Mouse (Mus musculus): ENCODE data around the gene Mpp4. TPM values are rescaled to one million over a fixed set of nuclear protein-coding genes. Genes with fewer than 3 reads are reported as not detected.

The Mpp4 gene
- total RNA-seq, 1 experiment from 2014 or later = 2.0 TPM

DNA sequence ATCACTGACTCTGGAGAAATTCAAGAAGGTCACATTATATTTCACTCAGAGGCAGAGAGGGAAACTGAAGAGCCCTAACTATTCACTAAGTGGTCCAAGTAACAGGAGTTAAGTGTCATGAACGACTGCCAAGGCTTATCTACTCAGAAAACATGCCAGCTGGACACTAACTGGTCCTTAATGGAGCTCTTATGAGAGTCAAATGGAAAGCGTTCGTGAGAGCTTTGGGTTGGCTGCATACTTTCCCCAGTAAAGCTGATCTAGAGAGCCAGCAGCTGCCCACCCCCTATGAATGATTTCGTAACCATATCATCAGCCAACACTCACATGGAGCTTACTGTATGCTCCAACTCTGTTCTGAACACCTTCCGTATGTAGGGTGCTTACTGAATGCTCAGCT lies 28.8 kb downstream of the Mpp4 start:
- no peak for ATAC-seq (replicated peaks in 1 of 2; ENCODE audit: insufficient read depth in 1 of 2, low FRiP score in 2 of 2, low TSS enrichment in 1 of 2, low read depth in 1 of 2, poor library complexity in 2 of 2, severe bottlenecking in 2 of 2)

DNA sequence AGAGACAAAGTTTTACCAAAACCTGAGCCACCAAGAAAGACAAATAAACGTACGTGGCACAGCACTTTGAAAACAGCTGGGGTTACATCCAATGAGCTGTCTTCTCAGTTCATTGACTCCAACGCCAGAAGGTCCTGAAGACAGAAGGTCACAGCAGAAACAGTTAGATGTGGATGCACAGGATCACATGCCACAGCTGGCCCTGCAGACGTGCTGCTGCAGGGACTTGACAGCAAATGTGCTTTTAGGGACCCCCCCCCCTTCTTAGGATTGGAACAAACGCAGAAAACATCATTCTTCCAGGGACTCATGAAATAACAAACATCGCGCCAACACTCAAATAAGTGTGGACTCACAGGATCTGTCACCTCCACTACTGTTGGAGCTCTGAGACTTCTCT lies 34.3 kb downstream of the Mpp4 start:
- no peak for ATAC-seq (replicated peaks in 1 of 2; ENCODE audit: insufficient read depth in 1 of 2, low FRiP score in 2 of 2, low TSS enrichment in 1 of 2, low read depth in 1 of 2, poor library complexity in 2 of 2, severe bottlenecking in 2 of 2)

DNA sequence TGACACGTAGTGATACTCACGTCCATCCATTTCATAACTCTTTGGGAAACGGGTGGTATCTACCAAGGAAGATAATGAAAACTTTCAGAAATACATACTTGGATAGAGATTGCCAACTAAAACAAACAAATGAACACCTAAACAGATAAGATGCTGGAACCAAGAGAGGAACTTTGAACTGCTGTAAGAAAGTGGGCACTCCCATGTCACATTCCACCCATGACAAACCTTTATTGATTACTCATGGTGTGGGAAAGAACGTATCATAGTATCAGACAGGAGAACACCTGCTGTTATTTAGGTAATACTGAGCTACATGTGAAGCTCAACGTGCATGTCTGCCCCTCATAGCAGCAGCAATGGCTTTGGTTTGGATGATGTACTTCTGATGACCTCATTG lies 37.6 kb downstream of the Mpp4 start:
- ATAC-seq (replicated peaks in 1 of 2; ENCODE audit: insufficient read depth in 1 of 2, low FRiP score in 2 of 2, low TSS enrichment in 1 of 2, low read depth in 1 of 2, poor library complexity in 2 of 2, severe bottlenecking in 2 of 2) = no peak

DNA sequence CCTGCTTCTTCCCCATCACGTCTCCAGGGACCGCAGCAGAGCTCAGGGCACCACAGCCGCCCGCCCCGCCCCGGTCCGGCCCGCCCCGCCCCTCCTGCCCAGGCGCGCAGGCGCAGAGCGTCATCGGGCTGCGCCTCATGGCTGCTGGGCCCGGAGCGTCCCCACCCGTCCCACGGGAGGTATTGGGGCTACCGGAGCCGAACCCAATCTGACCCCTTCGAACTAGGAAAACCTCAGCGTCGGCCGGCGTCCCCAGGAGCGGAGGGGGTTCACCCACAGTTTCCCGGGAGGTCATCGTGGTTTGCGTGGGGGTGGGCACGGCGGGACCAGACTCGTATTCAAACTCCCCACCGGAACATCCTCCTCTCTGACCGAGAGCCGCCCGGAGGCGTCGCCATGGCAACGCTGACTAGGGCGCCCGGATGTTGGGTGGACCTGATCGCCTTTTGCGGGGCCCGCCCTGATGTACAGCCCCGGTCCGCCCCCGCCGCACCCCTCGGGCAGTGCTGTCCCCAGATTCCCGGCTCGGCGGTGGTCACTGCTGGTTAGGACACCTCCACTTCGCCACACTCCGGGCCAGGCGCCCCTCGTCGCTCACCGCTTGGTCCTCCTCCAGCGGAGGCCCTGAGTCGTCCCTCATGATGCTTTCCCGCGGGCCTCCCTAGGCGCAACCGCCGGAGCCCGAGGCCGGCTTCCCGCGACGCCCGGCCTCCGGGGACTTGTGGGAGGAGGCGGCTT lies 43.3 kb downstream of the Mpp4 start, which contains the start of gene Tmem237:
TSS of gene Tmem237 (minus strand) at position 689 of the 738 bp plus-strand sequence.
- ATAC-seq (replicated peaks in 1 of 2; ENCODE audit: insufficient read depth in 1 of 2, low FRiP score in 2 of 2, low TSS enrichment in 1 of 2, low read depth in 1 of 2, poor library complexity in 2 of 2, severe bottlenecking in 2 of 2) = peak; percentile 89 to 94

DNA sequence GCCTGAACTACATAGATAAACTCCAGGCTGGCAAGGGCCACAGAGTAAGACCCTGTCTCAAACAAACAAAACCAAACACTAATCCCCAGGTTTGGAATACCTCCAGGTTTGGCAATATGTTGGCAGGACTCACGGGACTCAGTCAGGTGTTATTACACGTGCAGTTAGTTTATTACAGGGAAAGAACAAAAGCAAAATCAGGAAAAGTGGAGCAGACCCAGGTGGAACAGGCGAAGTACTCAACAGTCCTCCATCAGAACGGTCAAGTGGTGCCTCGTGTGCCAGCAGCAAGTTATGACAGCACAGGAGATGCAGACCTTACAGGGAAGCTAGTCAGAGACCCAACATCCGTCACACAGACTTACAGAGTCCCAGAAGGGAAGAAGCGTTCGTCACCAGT lies 52.7 kb downstream of the Mpp4 start:
- no peak for ATAC-seq (replicated peaks in 1 of 2; ENCODE audit: insufficient read depth in 1 of 2, low FRiP score in 2 of 2, low TSS enrichment in 1 of 2, low read depth in 1 of 2, poor library complexity in 2 of 2, severe bottlenecking in 2 of 2)

DNA sequence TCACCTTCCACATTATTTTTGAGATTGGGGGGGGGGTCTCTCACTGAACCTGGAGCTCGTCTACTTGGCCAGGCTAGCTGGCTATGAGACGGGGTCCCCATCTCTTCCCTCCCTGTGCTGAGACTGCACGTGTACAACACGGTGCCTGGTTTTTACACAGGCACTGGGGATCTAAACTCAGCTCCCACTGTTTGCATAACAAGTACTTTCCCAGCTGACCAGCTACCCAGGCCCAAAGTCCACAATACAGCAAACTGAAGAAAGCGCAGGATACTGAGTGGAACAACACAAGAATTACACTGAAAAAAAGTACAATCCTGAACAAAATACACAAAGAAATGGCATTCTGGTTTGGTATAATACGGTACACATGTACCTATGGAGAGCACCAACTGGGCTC lies 61.1 kb downstream of the Mpp4 start:
- no peak for ATAC-seq (replicated peaks in 1 of 2; ENCODE audit: insufficient read depth in 1 of 2, low FRiP score in 2 of 2, low TSS enrichment in 1 of 2, low read depth in 1 of 2, poor library complexity in 2 of 2, severe bottlenecking in 2 of 2)

DNA sequence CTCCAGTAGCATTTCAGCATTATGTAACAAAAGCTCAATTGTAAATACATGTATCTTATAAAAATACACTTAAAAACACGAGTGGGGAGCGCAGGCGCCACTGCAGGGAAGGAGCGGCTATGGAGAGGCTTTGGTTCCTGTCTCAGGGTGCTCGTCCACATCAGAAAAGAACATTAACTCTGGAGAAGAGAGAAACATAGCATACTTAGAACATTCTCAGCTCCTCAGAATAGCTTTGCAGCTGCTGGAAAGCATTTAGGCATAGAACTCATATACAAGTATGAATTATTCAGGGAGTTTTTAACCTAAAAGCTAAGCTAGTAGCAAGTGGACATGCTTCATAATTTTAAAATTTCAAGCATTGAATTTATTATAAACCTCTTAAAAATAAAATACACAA lies 62.2 kb downstream of the Mpp4 start:
- ATAC-seq (replicated peaks in 1 of 2; ENCODE audit: insufficient read depth in 1 of 2, low FRiP score in 2 of 2, low TSS enrichment in 1 of 2, low read depth in 1 of 2, poor library complexity in 2 of 2, severe bottlenecking in 2 of 2) = no peak

DNA sequence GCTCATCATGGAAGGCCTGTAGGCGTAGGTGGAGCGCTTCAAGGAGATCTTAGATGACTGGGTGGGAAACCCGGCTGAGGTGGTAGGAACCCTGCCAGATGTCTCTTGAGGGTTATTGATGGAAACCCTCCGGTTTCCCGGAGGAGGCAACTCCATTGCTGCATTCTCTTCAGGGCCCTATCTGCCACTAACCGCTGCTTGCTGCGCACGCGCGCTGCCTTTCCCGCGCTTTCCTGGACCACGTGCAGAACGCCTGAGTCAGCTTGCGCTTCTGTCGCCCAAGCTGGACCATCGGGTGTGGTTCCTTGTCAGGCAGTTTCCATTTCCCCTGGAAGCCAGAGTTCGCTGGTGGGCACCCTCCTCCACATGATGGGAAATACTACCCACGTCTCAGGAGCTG lies 68.5 kb downstream of the Mpp4 start, which contains the start of gene C2cd6:
TSS of gene C2cd6 (minus strand) at position 196 of the 400 bp plus-strand sequence.
- no peak for ATAC-seq (replicated peaks in 1 of 2; ENCODE audit: insufficient read depth in 1 of 2, low FRiP score in 2 of 2, low TSS enrichment in 1 of 2, low read depth in 1 of 2, poor library complexity in 2 of 2, severe bottlenecking in 2 of 2)

Other genes with a start within 250 kb of the Mpp4 start
- 33.5 and 35.1 TPM in 2 replicates for gene Trak2, start 190.0 kb downstream of the Mpp4 start, total RNA-seq (2017)
- 14.6 and 15.0 TPM in 2 replicates for gene Stradb, start 189.9 kb downstream of the Mpp4 start, total RNA-seq (2017)
- gene C2cd6, start 68.5 kb downstream of the Mpp4 start, total RNA-seq (2017) = not detected in 2 replicates
- gene Tmem237, start 43.0 kb downstream of the Mpp4 start, total RNA-seq (2017) = 15.6 and 24.7 TPM in 2 replicates
- gene Als2, start 73.8 kb upstream of the Mpp4 start, total RNA-seq (2017) = 18.6 and 21.5 TPM in 2 replicates
- gene Cdk15, start 93.5 kb upstream of the Mpp4 start, total RNA-seq (2017) = not detected in 2 replicates